Mouse (Mus musculus) frontal cortex, postnatal 25 days (tissue): Measurements from ENCODE around the gene Ldlrad3.

Source experiments
- DNase-seq, 2 experiments: peaks; one replicate each; pipeline ENCODE4 v3.0.0; 2022; ENCODE audit warnings: low spot score in 2 of 2

Ldlrad3 gene

DNA sequence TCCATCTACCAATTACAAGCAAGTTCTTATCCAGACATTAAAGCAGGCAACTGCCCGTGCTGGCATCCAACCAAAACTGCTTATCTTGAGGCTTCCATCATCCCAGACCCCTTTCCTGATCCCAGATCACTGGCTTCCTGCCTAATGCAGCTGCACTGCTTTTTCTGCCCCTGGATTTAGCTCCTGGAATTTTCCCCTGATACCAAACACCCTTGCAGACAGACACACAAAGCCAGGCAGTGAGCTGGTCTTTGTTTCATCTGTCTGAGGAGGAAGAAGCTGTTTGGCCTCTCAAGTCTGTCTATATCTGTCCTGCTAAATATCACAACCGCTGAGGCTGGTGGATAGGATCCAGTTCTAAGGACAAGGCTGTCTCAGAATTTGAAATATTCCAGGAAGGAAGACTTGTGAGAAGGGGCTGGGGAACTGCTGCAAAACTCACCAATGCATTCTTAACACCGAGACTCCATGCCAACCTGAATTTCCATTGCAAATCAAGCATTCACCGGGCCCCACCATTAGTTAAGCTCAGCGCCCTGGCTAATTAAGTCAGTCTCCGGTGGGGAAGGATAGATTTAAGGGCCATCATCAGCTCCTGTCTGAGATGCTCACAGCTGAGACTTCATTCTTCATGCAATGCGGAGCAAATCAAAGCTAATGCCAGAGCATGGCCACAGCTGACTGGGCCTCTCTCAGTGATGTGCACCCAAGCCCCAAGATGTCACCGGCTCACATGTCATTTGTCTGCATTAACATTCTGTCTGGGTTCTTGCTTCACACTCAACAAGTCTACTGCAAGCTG is 183.0 kb downstream of the Ldlrad3 start:
- no peak for DNase-seq

DNA sequence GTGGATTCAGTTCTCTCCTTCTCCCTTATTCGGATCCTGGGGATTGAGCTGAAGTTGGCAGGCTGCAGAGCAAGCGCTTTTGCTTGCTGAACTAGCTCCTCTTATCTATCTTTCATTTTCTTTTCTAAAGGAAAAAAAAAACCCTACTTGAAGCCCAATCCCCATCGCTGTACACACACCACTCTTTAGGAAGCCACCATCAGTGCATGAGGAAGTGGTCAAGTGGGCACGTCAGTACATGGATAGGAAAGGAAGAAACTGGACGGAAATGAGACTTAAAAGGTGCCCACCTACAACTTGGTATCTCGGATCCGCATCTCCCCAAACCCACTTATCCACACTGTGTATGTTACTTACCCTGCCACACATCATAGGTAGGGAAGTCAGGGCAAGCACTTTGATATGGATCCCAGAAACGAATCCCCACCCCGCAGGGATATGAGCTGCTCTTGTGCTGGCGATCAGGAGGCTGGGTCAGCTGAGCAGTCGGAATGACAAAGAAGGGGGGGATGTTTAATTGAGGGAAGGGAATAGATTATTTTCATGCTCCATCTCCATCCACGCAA is 183.7 kb downstream of the Ldlrad3 start:
- DNase-seq = no peak

DNA sequence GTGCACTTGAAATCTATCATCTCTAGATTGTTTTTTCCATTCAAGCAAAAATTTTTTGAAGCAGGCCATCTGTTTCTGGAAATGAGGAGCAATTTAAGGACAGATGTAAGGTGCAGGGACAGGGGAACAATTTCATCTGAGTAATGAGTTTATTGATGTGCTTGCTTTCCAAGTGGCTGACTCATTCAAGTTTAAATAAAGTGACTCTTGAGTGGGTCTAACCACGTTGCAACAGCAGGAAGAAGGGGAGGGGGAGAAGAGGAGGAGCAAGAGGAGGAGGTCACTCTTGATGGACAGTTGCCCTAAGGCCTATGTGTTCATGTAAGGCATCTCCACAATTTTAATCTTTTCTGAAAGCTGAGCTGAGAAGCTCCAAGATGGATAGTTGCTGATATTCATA is 184.5 kb downstream of the Ldlrad3 start:
- DNase-seq = no peak

DNA sequence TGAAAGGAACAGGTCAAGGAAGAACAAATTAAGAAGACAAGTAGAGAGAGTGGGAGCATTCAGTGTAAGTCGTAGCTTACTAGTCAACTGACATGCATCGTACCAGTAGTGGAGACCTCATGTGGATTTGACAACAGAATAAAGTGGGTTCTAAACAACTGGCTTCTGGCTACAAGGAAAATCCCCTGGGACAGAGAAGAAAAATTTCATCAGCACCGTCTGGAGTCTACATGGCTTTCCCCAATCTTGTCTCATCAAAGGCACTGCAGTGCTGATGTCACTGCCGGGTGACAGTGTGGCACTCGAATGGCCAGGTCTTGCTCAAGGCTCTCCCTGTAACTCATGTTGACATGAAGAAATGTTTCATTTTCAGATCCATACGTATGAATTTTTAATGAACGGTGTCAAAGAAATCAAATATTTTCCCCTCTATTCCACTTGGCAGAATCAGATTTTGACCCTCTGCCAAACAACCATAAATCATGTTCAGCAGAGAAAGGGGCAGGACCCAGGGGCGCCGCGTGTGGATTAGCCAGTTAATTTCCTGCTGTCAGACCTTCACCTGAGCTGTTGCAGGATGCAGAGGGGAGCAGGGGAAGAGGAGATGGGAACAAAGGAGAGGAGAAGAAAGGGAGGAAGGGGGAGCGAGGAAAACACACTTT is 187.1 kb downstream of the Ldlrad3 start:
- no peak for DNase-seq

DNA sequence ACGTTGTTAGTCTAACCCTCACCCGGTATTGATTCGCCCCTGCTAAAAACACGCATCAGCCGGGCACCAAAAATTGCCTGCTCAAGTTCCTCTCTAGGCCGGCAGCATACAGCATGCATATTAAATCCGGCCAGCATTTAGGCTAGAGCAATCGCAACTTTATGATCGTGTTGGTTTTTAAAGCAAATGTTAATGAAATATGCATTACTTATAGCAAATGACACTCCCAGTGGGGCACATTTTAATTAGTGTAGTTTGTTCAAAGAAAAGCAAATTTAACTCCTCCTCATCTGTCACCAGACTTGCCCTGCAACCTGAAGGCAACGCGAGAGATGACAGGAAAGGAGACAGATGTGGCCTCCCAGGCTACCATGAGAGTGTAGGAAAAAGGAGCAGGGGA is 189.2 kb downstream of the Ldlrad3 start:
- DNase-seq = no peak

DNA sequence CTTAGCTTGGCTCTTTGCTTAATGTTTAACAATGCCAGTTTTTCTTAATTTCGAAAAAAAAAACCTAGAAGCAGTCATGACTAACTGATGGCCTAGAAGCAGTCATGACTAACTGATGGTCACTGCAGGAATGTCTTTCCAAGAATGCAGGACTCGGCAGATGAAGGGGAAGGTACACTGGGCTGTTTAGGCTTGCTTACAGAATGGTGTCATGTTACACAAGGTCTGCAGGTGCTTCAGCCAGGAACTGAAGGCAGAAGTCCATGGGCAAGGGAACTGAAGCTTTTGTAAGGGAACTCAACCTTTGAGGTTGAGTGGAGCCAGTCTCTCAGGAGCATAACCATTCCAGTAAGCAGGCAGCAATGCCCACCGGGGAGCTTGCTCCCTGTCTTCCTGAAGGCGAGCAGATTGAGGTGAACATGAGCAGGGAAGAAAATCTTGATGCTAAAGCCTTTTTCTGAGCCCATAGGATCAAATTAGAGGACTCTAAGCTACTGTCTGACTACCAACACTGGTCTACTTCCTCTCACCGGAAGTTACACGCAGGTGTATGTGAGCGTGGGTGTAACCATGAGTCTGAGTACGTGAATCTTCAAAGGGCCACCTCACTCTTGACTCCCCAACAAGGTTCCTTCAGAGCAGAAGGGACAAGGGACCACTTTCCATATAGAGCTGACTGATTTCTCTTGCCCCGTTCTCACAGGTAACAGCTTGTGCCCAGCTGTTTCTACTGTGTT is 193.4 kb downstream of the Ldlrad3 start:
- no peak for DNase-seq

DNA sequence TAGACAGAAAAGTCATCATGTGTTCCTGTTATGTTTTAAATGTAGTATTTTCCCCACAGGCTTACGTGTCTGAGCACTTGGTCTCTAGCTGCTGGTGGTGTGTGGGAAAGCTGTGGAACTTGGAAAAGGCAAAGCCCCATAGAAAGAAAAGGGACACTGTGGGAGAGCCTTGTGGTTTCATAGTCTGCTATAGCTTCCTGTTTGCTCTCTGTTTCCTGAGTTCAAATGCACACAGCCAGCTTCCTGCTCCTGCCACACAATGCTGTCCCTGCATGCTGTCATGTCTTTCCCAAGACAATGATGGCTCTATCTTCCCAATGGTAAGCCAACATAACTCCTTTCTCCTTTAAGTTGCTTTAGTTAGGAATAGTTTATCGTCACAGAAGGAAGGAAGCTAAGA is 194.5 kb downstream of the Ldlrad3 start:
- DNase-seq = no peak

DNA sequence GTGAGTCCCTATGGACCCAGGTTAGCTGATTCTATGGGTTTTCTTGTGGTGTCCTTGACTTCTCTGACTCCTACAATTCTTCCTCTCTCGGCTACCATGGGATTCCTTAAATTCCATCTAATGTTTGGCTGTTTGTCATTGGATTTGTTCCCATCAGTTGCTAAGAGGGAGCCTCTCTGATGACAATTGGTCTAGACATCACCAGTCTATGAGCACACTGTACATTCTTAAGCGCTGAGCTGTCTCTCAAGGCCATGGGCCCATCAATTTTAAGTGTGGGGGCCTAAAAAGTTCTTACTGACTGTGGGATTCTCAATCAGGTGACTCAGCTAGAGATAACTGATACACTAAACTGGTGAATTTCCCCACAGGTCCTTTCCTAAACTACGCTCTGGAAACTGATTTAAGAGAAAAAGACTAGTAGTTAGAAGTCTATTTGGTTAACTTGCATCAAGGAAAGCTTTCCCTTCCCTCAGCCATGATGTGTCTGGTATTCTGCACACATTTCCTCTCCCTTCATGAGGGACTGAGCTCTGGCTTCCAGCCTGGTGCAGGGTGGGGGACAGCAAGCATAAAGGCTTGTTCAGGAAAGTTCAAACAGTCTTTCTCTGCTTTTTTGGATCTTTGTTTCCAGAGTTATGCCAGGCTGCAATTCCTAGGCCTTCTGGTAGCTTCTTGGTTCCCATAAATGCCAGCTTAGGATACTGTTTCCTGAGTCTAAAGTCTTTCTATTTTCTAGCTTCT is 199.7 kb downstream of the Ldlrad3 start:
- no peak for DNase-seq

DNA sequence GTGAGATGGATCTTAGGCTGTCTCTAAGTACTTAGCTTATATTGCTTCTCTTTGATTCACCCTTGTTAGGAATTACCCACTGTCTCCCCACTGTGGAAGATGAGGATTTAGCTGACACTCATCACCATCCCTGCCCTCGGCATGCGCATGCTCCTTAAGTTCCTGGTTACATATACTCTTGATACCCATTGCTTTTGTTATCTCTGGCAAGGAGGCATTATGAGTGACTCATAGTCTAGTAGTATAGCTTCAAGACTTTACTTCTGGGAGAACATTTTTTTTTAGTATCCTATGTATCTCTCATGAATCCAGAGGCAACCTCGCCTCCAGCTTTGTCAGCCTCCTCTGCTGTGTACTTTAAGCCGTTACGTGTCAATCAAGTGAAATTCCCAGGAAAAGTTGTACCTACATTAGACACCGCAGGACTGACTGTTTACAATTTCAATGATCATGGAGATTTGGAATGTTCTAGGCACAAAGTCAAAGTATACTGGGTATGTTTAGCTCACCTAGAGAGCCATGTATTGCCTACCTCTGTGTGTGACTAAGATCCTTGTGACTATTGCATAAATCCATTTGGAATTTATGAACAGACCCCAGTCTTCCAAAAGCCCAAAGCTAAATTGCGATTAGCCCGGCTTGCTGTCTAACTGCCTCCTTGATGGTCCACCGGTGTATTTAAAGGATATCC is 202.2 kb downstream of the Ldlrad3 start:
- no peak for DNase-seq

DNA sequence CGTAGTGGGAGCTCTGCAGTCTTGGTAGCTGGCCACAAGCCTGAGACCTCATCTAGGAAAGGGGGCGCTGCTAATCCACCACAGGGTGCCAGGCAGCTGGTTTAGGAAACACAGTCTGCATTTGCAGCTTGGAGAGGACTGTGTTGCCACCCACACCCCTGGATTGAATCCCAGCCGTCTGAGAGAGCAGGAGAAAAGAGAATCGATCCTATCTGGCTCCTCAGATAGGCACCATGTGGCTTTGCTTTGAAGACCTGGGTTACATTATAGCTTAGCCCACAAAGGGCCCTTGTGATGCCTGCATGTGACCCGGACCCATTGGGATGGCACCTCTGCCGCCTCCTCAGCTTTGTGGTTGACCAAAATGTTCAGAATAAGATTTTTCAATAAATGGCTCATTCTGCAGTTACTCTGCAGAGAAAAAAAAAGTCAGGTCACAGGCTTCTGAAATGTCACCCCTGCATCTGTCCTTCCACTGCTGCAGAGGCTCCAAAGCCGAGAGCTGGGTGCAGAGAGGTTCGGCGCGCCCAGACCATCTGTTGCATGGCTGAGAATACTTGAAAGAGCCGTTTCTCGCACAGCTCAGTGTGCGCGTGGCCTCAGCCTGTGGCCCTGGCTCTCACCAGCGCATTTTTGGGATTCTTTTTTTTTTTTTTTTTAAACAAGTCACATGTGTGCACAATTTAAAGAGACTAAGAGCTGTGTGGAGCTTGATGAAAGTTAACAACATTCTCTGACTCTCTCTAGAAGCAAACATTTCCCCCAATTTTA is 202.9 kb downstream of the Ldlrad3 start:
- peak; percentile 55 to 67 for DNase-seq

DNA sequence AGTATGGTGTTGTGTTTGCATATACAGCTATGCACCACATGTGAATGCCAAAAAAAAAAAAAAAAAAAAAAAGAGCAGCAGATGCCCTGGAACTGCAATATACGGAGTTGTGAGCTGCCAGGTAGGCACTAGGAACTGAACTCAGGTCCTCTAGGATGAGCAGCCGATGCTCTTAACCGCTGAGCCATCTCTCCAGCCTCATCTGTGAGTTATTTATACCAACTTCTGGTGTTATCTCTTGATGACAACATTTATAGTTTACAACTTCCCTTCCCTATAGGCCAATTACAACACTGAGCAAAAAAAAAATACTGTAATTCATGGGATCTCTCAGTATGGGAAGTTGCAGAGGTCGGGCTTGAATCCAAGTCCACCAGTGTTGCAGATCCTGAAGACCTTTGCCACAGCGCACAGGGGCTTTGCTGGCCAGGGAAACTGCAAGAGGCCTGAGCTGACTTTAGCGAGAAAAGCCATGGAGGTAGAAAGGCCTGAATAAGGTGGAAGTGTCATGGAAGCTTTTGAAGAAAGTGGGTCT is 204.2 kb downstream of the Ldlrad3 start:
- no peak for DNase-seq

DNA sequence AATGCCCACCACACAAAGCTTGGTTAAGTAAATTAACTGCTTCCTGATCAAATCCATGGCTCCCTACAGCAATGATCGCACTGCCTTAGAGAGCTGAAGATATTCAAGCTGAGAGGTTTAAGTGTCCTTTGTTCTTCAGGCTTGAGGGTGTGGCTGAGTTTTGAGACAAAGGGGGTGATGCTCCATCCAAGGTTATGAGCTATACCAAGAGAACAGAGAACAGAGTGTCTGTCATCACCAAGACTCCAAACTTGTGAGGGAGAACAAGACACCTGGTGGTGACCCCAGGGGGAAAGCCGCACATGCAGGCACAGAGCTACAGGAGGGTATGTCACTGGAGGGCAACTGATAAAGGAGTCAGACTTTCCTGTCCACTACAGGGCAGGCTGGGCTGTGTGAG is 205.0 kb downstream of the Ldlrad3 start:
- no peak for DNase-seq

DNA sequence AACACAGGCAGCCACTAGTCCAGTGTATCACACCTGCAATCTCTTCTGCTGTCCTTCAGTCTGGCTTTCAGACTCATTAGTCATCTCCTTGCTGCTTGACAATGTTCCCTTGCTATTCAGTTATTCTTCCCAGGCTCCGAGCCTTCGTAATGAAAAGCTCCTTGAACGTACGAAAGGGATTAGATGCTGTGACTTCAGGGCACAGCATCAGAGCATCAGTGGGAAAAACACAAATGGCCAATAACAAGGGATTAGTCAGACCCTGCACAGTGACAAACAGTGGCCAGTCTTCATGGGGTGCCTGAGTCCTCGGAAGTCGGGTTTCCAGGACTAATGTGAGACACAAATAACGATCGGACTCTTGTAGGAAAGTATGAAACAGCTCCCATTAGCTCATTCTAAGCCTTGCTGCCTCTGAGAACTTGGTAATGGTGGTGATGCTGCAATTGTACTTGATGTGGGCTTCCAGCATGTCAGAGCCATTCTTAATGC is 205.7 kb downstream of the Ldlrad3 start:
- DNase-seq = no peak

DNA sequence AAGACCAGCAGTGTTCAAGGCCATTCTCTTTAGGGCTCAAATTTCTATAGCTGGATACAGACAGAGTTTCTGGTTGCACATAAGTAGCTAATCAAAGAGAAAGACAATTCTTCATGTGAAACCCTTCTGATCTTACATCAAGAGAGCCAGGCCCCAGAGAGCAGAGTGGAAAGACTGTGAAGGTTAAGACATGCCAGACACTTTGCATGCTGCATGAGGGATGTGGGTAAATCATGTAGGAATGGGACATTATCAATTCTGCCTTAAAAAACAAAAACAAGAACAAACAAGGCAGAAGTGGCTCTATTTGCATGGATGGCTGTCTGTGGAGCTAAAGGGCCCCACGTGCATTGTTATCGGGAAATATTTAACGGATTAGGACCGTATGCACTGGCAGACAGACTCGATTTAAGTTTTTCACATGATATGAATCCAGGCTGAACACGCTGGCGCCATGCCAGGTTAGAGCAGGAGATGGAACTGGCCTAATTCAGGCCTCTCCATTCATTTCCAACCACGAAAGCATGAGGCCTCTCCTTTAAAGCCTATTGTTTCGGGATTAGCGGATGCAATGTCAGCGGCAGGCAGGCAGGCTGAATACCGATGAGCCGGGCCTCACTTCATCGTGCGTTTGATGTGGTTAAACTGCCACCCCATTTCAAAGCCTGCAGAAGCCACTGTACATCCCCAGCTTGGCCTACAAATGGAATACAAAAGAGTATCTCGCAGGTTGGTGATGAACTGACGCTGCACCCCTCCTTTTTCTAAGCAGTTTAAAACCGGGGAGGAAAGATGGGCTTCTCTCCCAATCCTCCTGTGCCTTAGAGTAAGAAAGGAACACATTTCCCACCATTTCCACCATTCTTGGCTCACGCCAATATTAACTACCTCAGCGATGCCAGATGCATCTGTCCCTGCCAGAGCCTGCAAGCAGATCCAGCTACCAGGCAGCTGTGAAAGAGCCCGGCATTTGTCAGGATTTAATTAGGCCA is 207.4 kb downstream of the Ldlrad3 start:
- DNase-seq = no peak

DNA sequence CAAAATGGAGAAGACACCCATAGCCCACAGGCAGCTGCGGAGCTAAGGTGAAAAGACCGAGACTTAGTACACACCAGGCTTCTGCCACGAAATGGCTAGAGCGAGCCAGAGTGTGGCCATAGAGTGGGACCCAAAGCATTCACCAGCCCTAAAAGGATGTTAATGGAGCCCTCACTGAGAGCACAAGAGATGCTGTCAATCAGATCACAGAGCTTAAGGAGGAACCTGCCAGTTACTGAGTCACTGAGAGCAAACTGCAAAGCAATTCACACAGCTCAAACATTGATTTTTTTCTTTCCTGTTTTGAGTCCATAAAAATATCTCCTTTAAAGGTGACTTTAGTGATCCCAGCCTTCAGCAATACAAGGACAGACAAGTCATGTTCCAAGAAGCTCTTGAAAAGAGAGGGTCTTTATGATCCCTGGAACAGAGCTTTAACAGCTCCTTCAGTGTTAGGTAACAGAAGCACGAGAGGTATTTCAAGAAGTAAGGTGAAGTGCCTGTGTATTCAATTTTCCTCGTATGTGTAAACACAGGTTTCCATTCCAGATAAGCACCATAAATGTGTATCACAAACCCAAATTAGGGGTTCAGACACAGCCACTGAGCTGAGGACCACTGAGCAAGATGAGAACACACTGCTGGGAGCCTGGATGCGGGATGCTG is 209.7 kb downstream of the Ldlrad3 start:
- no peak for DNase-seq

DNA sequence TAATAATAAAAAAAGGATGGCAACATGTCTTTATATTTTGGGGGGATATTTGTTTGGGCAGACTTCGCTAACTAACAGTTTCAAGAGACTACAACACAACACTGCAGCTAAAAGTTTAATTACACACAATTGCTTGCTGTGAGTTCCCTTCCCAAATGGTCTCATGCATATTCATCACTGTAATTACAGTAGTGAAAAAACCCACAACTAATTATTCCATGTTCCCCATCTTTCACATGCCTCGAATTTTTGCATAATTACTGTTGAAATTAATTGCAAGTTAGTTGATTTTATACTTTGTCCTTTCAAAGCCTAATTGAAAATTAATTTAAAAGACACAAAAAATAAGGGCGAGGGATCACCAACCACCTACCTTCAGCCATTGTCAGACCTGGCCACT is 212.4 kb downstream of the Ldlrad3 start:
- DNase-seq = no peak

DNA sequence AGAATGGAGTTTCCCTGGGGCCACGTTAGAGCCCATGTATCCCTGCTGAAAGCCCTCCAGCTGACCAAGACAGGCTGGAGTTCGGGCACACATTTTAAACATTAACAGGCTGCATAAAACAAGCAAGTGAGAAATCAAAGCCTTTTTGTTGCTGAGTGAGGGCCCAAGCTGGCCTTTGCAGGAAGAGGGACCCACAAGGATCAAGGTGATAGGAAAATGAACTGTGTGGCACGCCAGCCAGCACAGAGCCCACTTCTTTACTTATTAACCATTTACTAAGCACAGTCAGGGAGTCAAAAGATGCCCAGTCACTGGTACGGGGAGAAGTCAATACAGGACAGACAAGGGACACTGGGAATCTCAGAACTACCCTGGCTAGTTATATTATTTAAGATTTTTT is 218.6 kb downstream of the Ldlrad3 start:
- no peak for DNase-seq

DNA sequence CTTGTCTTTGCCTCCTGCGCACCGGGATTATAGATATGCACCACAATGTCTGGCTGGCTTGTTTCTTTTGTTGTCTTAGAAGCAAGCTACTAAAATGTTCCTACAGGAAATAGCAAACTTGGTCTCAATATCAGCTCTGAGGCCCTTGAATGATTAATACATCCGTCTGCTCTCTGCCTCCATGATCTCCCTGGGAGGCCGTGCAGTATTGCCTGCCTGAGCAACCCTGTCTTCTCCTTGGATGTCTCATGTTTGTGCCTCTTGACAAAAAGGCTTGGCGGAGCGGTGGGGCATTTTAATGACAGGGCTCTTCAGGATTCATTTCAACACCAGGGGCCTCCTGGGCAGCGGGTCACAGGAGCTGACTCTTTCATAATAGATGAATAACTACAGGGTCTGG is 219.0 kb downstream of the Ldlrad3 start:
- DNase-seq = no peak
